ENCODE assay signal across 8 mouse cellular contexts in the genomic region with DNA sequence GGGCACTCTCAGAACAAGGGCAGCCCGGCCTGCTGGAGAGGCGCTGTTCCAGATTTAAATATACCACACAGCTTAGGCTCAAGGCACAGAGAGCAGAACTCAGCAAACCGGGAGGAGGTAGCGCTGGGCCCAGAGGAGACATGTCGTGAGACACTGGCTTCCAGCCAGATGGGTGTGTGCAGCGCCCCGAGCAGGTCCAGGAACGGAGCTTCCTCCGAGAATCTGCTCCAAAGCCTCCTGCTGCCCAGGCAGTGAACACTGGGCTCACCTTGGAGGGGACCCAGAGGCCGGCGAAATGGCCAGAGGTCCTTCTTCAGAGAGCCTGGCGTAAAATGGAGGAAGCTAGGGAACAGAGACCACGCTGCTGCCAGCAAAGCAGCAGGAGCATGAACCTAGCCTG.
A peak's percentile ranks its signal among the peaks of the same experiment; 100 is the strongest.
DNase-seq lines count a peak whose midpoint lies in the region; ATAC-seq and TF ChIP-seq lines count a peak whose summit lies in the region.

No protein-coding gene starts in this region.

- no peak overlapping the region for H3K9ac ChIP-seq in intestine, embryonic 14.5 days (ENCODE audit: low read length)
- H3K9ac ChIP-seq in intestine, postnatal 0 days (ENCODE audit: low read depth, low read length): no peak overlapping the region
- peak overlapping the region; percentile 34; the same call in 1 of the 2 replicates for H3K9ac ChIP-seq in forebrain, embryonic 15.5 days (replicated peaks)
- peak overlapping the region; percentile 28; the same call in 1 of the 2 replicates for H3K9ac ChIP-seq in midbrain, embryonic 16.5 days (ENCODE audit: low read depth, low read length)

- H3K4me2 ChIP-seq in intestine, embryonic 14.5 days (ENCODE audit: low read length): 0 out of 2 replicates have a peak overlapping the region, but pooled peaks have one; percentile 18
- H3K4me2 ChIP-seq in intestine, postnatal 0 days (replicated peaks; ENCODE audit: low read depth): no peak overlapping the region
- H3K4me2 ChIP-seq in forebrain, embryonic 15.5 days (replicated peaks): peak overlapping the region; percentile 39
- peak overlapping the region; percentile 32; the same call in 1 of the 2 replicates for H3K4me2 ChIP-seq in midbrain, embryonic 16.5 days (ENCODE audit: low read length)

- no peak overlapping the region for H3K27ac ChIP-seq in intestine, embryonic 14.5 days (ENCODE audit: low read depth)
- H3K27ac ChIP-seq in intestine, postnatal 0 days (ENCODE audit: low read depth, low read length): no peak overlapping the region
- H3K27ac ChIP-seq in forebrain, embryonic 15.5 days (replicated peaks): no peak overlapping the region; the same call in 1 of the 2 replicates
- no peak overlapping the region for H3K27ac ChIP-seq in midbrain, embryonic 16.5 days (ENCODE audit: low read length)

- TF ChIP-seq CTCF in intestine, postnatal 0 days (IDR thresholded peaks at IDR 0.05; ENCODE audit: low read depth): no peak

- no peak overlapping the region for H3K4me3 ChIP-seq in intestine, embryonic 14.5 days (ENCODE audit: low read depth, low read length)
- H3K4me3 ChIP-seq in intestine, postnatal 0 days (ENCODE audit: low read depth, low read length): no peak overlapping the region
- peak overlapping the region; percentile 24 for H3K4me3 ChIP-seq in forebrain, embryonic 15.5 days
- no peak overlapping the region for H3K4me3 ChIP-seq in midbrain, embryonic 16.5 days (ENCODE audit: low read depth, low read length)

- no peak for ATAC-seq in intestine, embryonic 14.5 days (replicated peaks; ENCODE audit: low FRiP score, low TSS enrichment, low read depth)
- ATAC-seq in intestine, postnatal 0 days: no peak
- ATAC-seq in forebrain, embryonic 15.5 days (replicated peaks): peak; percentile 41; the same call in 1 of the 2 replicates
- no peak for ATAC-seq in midbrain, embryonic 16.5 days
- ATAC-seq in frontal cortex, adult (ENCODE audit: low TSS enrichment): no peak
- ATAC-seq in activated CD4-positive, CD25-positive, alpha-beta regulatory T cell, adult 4 months: no peak

- H3K9me3 ChIP-seq in intestine, embryonic 14.5 days (ENCODE audit: control insufficient read depth, low read length): no peaks in the 10 kb centered on the region
- no peaks in the 10 kb centered on the region for H3K9me3 ChIP-seq in intestine, postnatal 0 days (ENCODE audit: control insufficient read depth)
- no peaks in the 10 kb centered on the region for H3K9me3 ChIP-seq in forebrain, embryonic 15.5 days
- no peaks in the 10 kb centered on the region for H3K9me3 ChIP-seq in midbrain, embryonic 16.5 days (replicated peaks; ENCODE audit: control insufficient read depth, low read length, poor library complexity, severe bottlenecking)

- no peaks in the 10 kb centered on the region for H3K36me3 ChIP-seq in intestine, embryonic 14.5 days (ENCODE audit: control insufficient read depth, insufficient read depth, low read length)
- H3K36me3 ChIP-seq in intestine, postnatal 0 days (ENCODE audit: control insufficient read depth, insufficient read depth): no peaks in the 10 kb centered on the region
- no peaks in the 10 kb centered on the region for H3K36me3 ChIP-seq in forebrain, embryonic 15.5 days
- no peaks in the 10 kb centered on the region for H3K36me3 ChIP-seq in midbrain, embryonic 16.5 days (ENCODE audit: control insufficient read depth, insufficient read depth, low read length)

- peak; percentile 56 for DNase-seq in intestine, embryonic 14.5 days (ENCODE audit: low spot score)
- peak; percentile 64 for DNase-seq in adrenal gland, postnatal 14 days
- DNase-seq in kidney, adult 9 months: peak; percentile 48

- no peaks in the 10 kb centered on the region for H3K27me3 ChIP-seq in intestine, embryonic 14.5 days (replicated peaks; ENCODE audit: control insufficient read depth, insufficient read depth, low read length)
- H3K27me3 ChIP-seq in intestine, postnatal 0 days (replicated peaks; ENCODE audit: control insufficient read depth, insufficient read depth, low read length): no peaks in the 10 kb centered on the region
- H3K27me3 ChIP-seq in forebrain, embryonic 15.5 days: no peaks in the 10 kb centered on the region
- no peaks in the 10 kb centered on the region for H3K27me3 ChIP-seq in midbrain, embryonic 16.5 days (ENCODE audit: control insufficient read depth, insufficient read depth, low read depth, low read length)

- 54% methylated on average over 13 of the region's 13 CpGs for WGBS in intestine, embryonic 14.5 days
- 50% methylated on average over 13 of the region's 13 CpGs for WGBS in intestine, postnatal 0 days
- WGBS in forebrain, embryonic 15.5 days: 27% methylated on average over 13 of the region's 13 CpGs
- 48% methylated on average over 13 of the region's 13 CpGs for WGBS in midbrain, embryonic 16.5 days

- no peaks in the 10 kb centered on the region for H3K4me1 ChIP-seq in intestine, embryonic 14.5 days (replicated peaks; ENCODE audit: control insufficient read depth, insufficient read depth, low read length)
- no peaks in the 10 kb centered on the region for H3K4me1 ChIP-seq in intestine, postnatal 0 days (replicated peaks; ENCODE audit: control insufficient read depth, insufficient read depth, low read length)
- H3K4me1 ChIP-seq in forebrain, embryonic 15.5 days: peaks cover 7% of the 10 kb centered on the region
- H3K4me1 ChIP-seq in midbrain, embryonic 16.5 days (ENCODE audit: control insufficient read depth, insufficient read depth, low read length): no peaks in the 10 kb centered on the region

Comparison
In these comparisons a context has a peak if more than half of its experiments do, and no peak if none do; other contexts are left out.
1. H3K9ac ChIP-seq: peak in forebrain, embryonic 15.5 days (single experiment) and midbrain, embryonic 16.5 days (single experiment); none in intestine, embryonic 14.5 days (single experiment) and intestine, postnatal 0 days (single experiment).
2. Peak in every context shown above with its lines, with median percentiles within 50 percentile points of each other: DNase-seq.